Mouse (Mus musculus) macrophage (primary cell): Measurements from ENCODE around the gene Zfp644. TPM values are rescaled to one million over a fixed set of nuclear protein-coding genes. Genes with fewer than 3 reads are reported as not detected.

Source experiments
- H3K27ac ChIP-seq: fragments of 350-480 bp; formaldehyde crosslinking; 2 replicates; pipeline ENCODE4 v1.9.0; 2021
- H3K36me3 ChIP-seq: fragments of 350-480 bp; formaldehyde crosslinking; 2 replicates; pipeline ENCODE4 v1.9.0; 2021; ENCODE audit errors: inconsistent target
- H3K4me3 ChIP-seq: fragments of 350-480 bp; formaldehyde crosslinking; 2 replicates; pipeline ENCODE4 v1.9.0; 2021; ENCODE audit errors: inconsistent target
- H3K79me2 ChIP-seq: fragments of 350-480 bp; formaldehyde crosslinking; 2 replicates; pipeline ENCODE4 v1.9.0; 2021; ENCODE audit errors: inconsistent target
- whole genome bisulfite sequencing: methylation state at CpG from one replicate; pipeline ENCODE4 v1.1.7; 2026; ENCODE audit warnings: inconsistent platforms; ENCODE audit not compliant: missing documents; 5-methylcytosine and 5-hydroxymethylcytosine counted together
- polyA plus RNA-seq: library from polyadenylated mRNA; stranded (reverse); fragments of 250-400 nt; gene quantifications from 3 replicates; pipeline ENCODE4 v1.2.4, GENCODE M21; 2018; ENCODE audit warnings: inconsistent platforms

The Zfp644 gene
- polyA plus RNA-seq, 1 experiment from 2014 or later = 25.9 TPM

GRCm38 (mm10) chr5:106640235-106640809 is 56.8 kb downstream of the Zfp644 start:
- H3K4me3 ChIP-seq = no peak overlapping the region
- peaks cover 37% of the 10 kb centered on the region; the same call in 1 of the 2 replicates for H3K79me2 ChIP-seq
- H3K27ac ChIP-seq = no peak overlapping the region
- WGBS = 85% methylated on average over 5 of the region's 5 CpGs
- peaks cover 33% of the 10 kb centered on the region for H3K36me3 ChIP-seq

- Histone ChIP-seq H3K4me3 (no peak overlapping the region), H3K27ac (no peak overlapping the region), H3K79me2 (peaks cover 33% of the 10 kb centered on the region; the same call in 1 of the 2 replicates), H3K36me3 (peaks cover 37% of the 10 kb centered on the region)
- 100% methylated on average over 2 of the region's 2 CpGs for WGBS
These were observed 57.5 kb downstream of the Zfp644 start for GRCm38 (mm10) chr5:106639627-106640026.

- Histone ChIP-seq H3K27ac (no peak overlapping the region), H3K4me3 (no peak overlapping the region), H3K79me2 (peaks cover 3% of the 10 kb centered on the region; the same call in 1 of the 2 replicates), H3K36me3 (peaks cover 42% of the 10 kb centered on the region)
- 87% methylated on average over 13 of the region's 13 CpGs for WGBS
These were observed 60.6 kb downstream of the Zfp644 start for GRCm38 (mm10) chr5:106636423-106636946.

GRCm38 (mm10) chr5:106628369-106629149 is 68.5 kb downstream of the Zfp644 start:
- H3K27ac ChIP-seq = no peak overlapping the region
- WGBS = 91% methylated on average over 7 of the region's 8 CpGs
- peaks cover 18% of the 10 kb centered on the region; the same call in 1 of the 2 replicates for H3K79me2 ChIP-seq
- no peak overlapping the region for H3K4me3 ChIP-seq
- H3K36me3 ChIP-seq = no peaks in the 10 kb centered on the region

GRCm38 (mm10) chr5:106623337-106623736 is 73.8 kb downstream of the Zfp644 start:
- Histone ChIP-seq H3K79me2 (peaks cover 11% of the 10 kb centered on the region; the same call in 1 of the 2 replicates), H3K4me3 (no peak overlapping the region), H3K27ac (no peak overlapping the region), H3K36me3 (peaks cover 4% of the 10 kb centered on the region; the same call in 1 of the 2 replicates)
- 94% methylated on average over 4 of the region's 4 CpGs for WGBS

GRCm38 (mm10) chr5:106622193-106622592 is 74.9 kb downstream of the Zfp644 start:
- Histone ChIP-seq H3K79me2 (0 out of 2 replicates have a peak, but pooled peaks cover 8% of the 10 kb centered on the region), H3K27ac (no peak overlapping the region), H3K36me3 (peaks cover 4% of the 10 kb centered on the region; the same call in 1 of the 2 replicates), H3K4me3 (no peak overlapping the region)
- 95% methylated on average over 5 of the region's 5 CpGs for WGBS

- Histone ChIP-seq H3K79me2 (no peaks in the 10 kb centered on the region), H3K27ac (no peak overlapping the region), H3K4me3 (no peak overlapping the region), H3K36me3 (peaks cover 4% of the 10 kb centered on the region; the same call in 1 of the 2 replicates)
- WGBS = 96% methylated on average over 6 of the region's 6 CpGs
These were observed 76.6 kb downstream of the Zfp644 start for GRCm38 (mm10) chr5:106620446-106620845.

- peak overlapping the region; percentile 47 for H3K27ac ChIP-seq
- H3K36me3 ChIP-seq = peaks cover 4% of the 10 kb centered on the region; the same call in 1 of the 2 replicates
- 97% methylated on average over 2 of the region's 2 CpGs for WGBS
- H3K79me2 ChIP-seq = no peaks in the 10 kb centered on the region
- no peak overlapping the region for H3K4me3 ChIP-seq
These were observed 82.1 kb downstream of the Zfp644 start for GRCm38 (mm10) chr5:106615006-106615405.

GRCm38 (mm10) chr5:106614570-106614969 is 82.5 kb downstream of the Zfp644 start:
- WGBS = 87% methylated on average over 7 of the region's 7 CpGs
- Histone ChIP-seq H3K27ac (peak overlapping the region; percentile 47; the same call in 1 of the 2 replicates), H3K4me3 (no peak overlapping the region), H3K36me3 (peaks cover 4% of the 10 kb centered on the region; the same call in 1 of the 2 replicates), H3K79me2 (no peaks in the 10 kb centered on the region)

GRCm38 (mm10) chr5:106612151-106612550 is 84.9 kb downstream of the Zfp644 start:
- H3K36me3 ChIP-seq = no peaks in the 10 kb centered on the region
- no peak overlapping the region for H3K4me3 ChIP-seq
- no peak overlapping the region for H3K27ac ChIP-seq
- 100% methylated on average over 2 of the region's 2 CpGs for WGBS
- no peaks in the 10 kb centered on the region for H3K79me2 ChIP-seq

GRCm38 (mm10) chr5:106608798-106609197 is 88.3 kb downstream of the Zfp644 start, which contains the start of gene Gm17304:
Gm17304 (plus strand) TSS chr5:106609098.
- no peak within 1 kb of the TSS for H3K4me3 ChIP-seq
- H3K79me2 ChIP-seq = no peaks in the 10 kb centered on the region
- H3K36me3 ChIP-seq = no peaks in the 10 kb centered on the region
- no peak within 1 kb of the TSS for H3K27ac ChIP-seq
- WGBS = 87% methylated on average over 2 of the region's 4 CpGs

GRCm38 (mm10) chr5:106607081-106607480 is 90.0 kb downstream of the Zfp644 start:
- WGBS = 93% methylated on average over 5 of the region's 5 CpGs

GRCm38 (mm10) chr5:106605096-106605495 is 92.0 kb downstream of the Zfp644 start:
- no peak overlapping the region for H3K27ac ChIP-seq
- H3K79me2 ChIP-seq = no peaks in the 10 kb centered on the region
- H3K4me3 ChIP-seq = no peak overlapping the region
- 94% methylated on average over 6 of the region's 6 CpGs for WGBS
- no peaks in the 10 kb centered on the region for H3K36me3 ChIP-seq

More at GRCm38 (mm10) chr5:106607081-106607480, 90.0 kb downstream of the Zfp644 start:
- H3K79me2 ChIP-seq = no peaks in the 10 kb centered on the region
- no peaks in the 10 kb centered on the region for H3K36me3 ChIP-seq
- H3K4me3 ChIP-seq = no peak overlapping the region
- no peak overlapping the region for H3K27ac ChIP-seq

- no peak overlapping the region for H3K4me3 ChIP-seq
- H3K27ac ChIP-seq = no peak overlapping the region
- no peaks in the 10 kb centered on the region for H3K79me2 ChIP-seq
- WGBS = 98% methylated on average over 5 of the region's 5 CpGs
- H3K36me3 ChIP-seq = no peaks in the 10 kb centered on the region
These were observed 92.7 kb downstream of the Zfp644 start for GRCm38 (mm10) chr5:106604381-106604780.

GRCm38 (mm10) chr5:106599482-106599881 is 97.6 kb downstream of the Zfp644 start:
- Histone ChIP-seq H3K4me3 (no peak overlapping the region), H3K36me3 (no peaks in the 10 kb centered on the region)
- 93% methylated on average over 8 of the region's 8 CpGs for WGBS

More at GRCm38 (mm10) chr5:106599482-106599881, 97.6 kb downstream of the Zfp644 start:
- Histone ChIP-seq H3K27ac (no peak overlapping the region), H3K79me2 (no peaks in the 10 kb centered on the region)
